Mouse (Mus musculus) erythroblast, embryonic 14.5 days (primary cell): Measurements from ENCODE around the gene Ccdc69.

ENCODE experiments used
- GATA1 ChIP-seq: IDR thresholded peaks from 2 replicates; pipeline ENCODE4 v1.6.1; 2012; ENCODE audit warnings: low read length, inconsistent platforms, mixed read lengths
- TAL1 ChIP-seq: IDR thresholded peaks from 3 replicates; pipeline ENCODE4 v1.6.1; 2012; ENCODE audit warnings: low read length, inconsistent platforms, mixed read lengths

GRCm38 (mm10) chr11:55057511-55057910 lies 20.4 kb downstream of the Ccdc69 start:
- TF ChIP-seq GATA1 (no peak), TAL1 (no peak)
